Mouse (Mus musculus) cerebellum, adult 9-10 months (tissue): ENCODE results near the gene Nme3.

Experiments
- DNase-seq: peaks from one replicate; pipeline ENCODE4 v3.0.0; 2022

Gene Nme3

GRCm38 (mm10) chr17:24896241-24896992 is at the start of gene Nme3:
Gene Nme3, plus strand, starts transcription at chr17:24896500.
- peak; percentile 81 for DNase-seq

GRCm38 (mm10) chr17:24847386-24847785 is 48.9 kb upstream of the Nme3 start:
- DNase-seq: no peak

DNA sequence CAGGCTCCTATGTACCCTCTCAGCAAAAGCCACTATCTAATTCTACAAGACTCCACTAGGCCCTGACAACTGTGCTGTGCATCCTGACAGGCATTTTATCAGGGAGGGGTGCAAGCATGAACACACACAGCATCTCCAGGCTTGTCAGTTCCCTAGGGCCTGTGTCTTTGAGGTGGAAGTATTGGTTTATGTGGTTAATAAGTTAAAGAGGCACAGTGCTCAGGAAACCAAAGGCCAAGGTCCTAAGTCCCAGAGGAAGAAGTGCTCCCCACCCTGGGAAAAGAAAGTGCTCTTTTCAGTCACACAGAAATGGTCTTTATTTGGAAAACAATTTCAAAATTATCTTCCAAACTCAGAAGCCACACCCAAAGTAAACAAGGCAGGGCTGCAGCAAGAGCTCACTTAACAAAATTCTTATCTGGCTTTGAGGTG is 47.7 kb upstream of the Nme3 start:
- no peak for DNase-seq

- DNase-seq: no peak
Observed at GRCm38 (mm10) chr17:24849733-24850064, 46.6 kb upstream of the Nme3 start.

GRCm38 (mm10) chr17:24850065-24850772 is 46.1 kb upstream of the Nme3 start, which contains the start of gene Fahd1:
Gene Fahd1, minus strand, starts transcription at chr17:24850364.
- peak; percentile 99 for DNase-seq

- DNase-seq: no peak
Observed at GRCm38 (mm10) chr17:24850773-24851127, 45.5 kb upstream of the Nme3 start.

DNA sequence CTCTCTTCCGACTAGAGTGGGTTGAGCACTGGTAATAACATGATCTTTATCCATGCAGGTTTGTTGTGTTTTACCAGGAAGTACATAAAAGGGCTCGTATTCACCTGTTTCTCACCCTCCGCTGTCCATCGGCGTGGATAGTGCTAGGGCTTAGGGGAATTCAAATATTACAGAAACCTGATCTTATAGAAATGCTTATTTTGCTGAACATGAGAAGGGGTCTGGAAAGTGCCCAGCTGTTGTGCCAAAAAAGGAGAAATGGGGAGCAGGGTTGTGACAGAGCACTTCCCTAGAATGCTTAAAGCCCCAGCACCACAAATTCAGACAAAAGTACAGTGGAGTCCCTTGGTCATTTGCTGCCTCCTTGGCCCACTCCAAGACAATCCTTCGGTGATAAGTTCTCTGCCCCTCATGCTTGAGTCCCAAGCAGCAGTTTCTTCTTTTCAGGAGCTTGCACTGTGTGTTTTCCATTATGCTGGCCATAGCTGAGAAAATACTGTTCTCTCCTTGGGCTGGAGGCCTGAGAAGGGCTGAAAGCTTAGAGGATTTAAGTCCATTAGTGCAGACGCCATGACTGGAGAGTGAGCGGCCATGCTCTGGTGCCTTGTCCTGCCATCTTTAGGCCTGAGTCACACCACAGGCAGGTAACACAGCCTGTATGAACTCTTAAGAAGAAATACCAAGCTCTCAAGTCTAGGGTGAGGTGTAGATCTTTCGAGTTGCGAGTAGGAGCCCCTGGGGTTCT is 44.7 kb upstream of the Nme3 start:
- no peak for DNase-seq

GRCm38 (mm10) chr17:24855838-24856464 is 40.3 kb upstream of the Nme3 start:
- DNase-seq: no peak

DNA sequence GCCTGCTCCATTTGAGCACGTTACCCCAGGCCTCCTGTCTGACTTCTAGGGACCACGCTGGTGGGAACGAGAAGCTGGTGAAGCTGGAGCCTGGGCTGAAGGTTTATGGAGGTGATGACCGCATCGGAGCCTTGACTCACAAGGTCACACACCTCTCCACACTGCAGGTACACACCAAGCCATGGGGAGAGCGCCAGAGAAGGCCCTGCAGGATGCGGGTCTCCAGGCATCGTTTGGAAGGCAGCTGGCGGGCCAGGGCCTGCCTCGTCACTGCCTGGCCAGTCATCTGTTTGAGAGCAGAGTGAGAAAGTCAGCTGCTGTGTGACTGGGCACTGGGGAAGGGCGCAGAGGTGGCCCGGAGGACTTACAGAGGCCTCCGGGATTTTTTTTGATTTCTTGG is 39.7 kb upstream of the Nme3 start:
- no peak for DNase-seq

DNA sequence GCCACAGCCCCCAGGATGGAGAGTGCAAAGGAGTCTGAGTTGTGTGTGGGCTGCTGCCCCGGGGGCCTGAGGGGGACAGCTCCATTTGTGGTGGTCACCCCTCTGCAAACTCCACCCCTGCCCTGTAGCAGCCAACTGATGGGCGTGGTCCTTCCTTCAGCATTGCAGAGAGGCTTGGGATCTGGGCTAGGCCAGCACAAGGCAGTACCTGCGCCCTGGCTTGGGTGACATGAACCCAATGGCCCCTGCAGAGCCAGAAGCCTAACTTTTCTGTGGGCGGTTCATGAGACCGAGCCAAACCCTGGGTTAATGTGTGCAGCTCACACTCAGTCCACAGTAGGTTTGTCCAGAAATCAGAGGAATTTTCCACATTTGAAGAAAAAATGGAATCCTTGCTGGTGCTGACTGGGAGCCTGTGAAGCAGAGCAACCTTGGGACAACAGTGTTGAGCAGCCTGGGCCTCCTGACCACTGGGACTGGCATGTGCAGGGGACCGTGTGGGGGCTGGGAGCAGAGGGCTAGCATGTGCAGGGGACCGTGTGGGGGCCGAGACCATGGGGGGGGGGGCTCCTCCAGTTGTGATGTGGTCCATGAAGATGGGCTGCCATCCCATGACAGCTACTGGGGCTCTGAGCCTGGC is 38.3 kb upstream of the Nme3 start:
- DNase-seq: no peak

GRCm38 (mm10) chr17:24858967-24859366 is 37.3 kb upstream of the Nme3 start:
- DNase-seq: no peak

- no peak for DNase-seq
Observed at GRCm38 (mm10) chr17:24860076-24860475, 36.2 kb upstream of the Nme3 start.

GRCm38 (mm10) chr17:24861785-24862184 is 34.5 kb upstream of the Nme3 start:
- no peak for DNase-seq

GRCm38 (mm10) chr17:24865776-24866175 is 30.5 kb upstream of the Nme3 start, which contains the start of gene Igfals:
Gene Igfals, plus strand, starts transcription at chr17:24865997.
- DNase-seq: peak; percentile 90

- DNase-seq: no peak
Observed at GRCm38 (mm10) chr17:24867914-24868313, 28.4 kb upstream of the Nme3 start.

DNA sequence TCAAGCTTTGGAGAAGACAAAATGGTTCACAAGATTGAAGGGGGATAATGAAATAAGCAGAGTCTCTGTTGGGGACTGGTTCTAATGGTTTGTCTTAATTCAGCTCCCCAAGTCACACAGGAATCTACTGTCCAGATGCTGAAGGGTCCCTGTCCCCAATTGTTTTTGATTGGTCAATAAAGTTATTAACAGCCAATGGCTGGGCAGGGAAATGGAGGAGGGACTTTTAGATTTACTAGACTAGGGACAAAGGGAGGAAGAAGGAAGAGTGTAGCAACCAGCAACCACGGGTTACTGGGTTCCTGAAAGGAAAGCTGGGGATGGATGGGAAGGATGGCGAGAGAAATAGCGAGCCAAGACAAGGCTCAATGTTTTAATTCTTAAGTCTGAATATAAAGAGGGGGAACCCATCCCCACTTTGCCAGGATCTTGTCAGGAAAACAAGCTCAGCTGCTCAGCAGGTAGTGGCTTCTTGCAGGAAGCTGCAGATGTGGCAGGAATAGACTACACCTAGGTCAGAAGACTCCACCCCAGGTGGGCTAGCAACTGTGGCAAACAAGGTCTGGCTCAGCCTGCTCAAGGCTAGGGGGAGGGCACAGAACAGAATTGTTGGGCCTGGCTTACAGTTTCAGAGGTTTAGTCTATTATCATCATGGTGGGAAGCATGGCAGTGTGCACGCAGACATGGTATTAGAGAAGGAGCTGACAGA is 22.4 kb upstream of the Nme3 start:
- no peak for DNase-seq

GRCm38 (mm10) chr17:24874405-24874745 is 21.9 kb upstream of the Nme3 start:
- DNase-seq: no peak

- DNase-seq: no peak
Observed at GRCm38 (mm10) chr17:24874989-24875388, 21.3 kb upstream of the Nme3 start.

DNA sequence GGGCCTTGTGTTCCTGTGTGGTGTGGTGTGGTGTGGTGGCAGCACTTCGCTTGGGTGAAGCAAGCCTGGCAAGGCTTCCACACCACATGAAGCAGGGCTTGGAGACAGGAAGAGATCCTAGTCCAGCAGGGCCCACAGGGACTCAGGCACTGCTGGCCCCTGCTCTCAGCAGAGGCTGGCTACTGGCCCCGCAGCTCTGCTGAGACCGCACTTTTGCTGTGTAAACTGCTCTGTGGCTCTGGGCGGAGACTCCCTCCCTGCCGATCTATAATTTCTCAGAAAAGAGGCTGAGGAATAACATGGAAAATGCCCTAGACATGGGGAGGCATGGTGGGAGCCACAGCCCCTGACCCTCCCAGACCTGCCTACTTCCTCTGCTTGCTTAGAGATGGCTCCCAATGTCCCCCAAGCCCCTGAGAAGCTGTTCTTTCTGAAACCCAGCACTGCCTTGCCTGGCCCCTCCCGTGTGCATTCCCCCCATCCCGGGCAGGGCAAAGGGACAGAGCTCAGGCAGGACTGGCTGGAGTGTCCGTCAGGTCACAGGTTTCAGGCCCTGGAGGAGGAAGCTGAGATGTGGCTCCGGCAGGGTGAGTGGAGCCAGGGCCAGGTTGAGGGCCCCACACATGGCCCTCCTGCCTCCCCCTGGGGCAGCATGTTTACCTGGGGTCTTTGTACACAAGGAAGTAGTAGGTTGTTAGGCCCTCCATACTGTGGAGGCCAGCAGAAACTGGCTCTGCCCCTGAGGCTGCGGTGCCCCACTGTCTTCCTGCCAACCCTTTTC is 18.8 kb upstream of the Nme3 start:
- DNase-seq: no peak

DNA sequence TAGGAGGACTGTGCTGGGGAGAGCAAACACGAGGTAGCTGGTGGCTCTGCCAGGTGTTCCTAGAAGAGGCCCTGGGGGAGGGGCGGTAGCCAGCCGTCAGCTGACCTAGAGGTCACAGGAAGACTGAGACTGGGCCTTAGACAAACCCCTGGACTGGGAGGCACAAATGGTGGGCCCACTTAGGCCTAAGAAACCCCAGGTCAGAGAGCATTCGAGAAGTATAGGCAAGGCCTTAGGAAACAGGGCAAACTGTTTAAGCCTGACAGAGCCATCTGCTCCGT is 18.2 kb upstream of the Nme3 start:
- no peak for DNase-seq

DNA sequence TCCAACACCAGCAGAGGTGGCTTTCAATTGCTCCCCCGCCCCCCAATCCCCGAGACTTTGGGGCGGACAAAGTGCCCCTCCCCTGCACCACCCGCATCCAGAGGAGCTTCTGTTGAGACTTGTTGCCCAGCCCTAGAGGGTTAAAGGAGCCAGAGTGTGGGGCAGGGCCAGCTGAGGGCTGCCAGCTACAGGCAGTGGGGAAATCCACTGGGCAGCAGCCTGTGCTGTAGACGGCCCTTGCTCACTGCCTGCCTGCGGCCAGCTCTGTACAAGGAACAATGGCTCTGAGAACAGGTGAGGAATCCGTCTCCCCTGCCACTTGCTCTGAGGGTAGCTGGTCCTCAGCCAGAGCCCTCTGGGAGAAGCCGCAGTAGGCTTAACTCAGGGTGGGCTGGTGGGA is 17.8 kb upstream of the Nme3 start:
- DNase-seq: no peak
